Mouse (Mus musculus): ENCODE results near the gene Sap30.
A peak's percentile ranks its signal among the peaks of the same experiment; 100 is the strongest.

The Sap30 gene

DNA sequence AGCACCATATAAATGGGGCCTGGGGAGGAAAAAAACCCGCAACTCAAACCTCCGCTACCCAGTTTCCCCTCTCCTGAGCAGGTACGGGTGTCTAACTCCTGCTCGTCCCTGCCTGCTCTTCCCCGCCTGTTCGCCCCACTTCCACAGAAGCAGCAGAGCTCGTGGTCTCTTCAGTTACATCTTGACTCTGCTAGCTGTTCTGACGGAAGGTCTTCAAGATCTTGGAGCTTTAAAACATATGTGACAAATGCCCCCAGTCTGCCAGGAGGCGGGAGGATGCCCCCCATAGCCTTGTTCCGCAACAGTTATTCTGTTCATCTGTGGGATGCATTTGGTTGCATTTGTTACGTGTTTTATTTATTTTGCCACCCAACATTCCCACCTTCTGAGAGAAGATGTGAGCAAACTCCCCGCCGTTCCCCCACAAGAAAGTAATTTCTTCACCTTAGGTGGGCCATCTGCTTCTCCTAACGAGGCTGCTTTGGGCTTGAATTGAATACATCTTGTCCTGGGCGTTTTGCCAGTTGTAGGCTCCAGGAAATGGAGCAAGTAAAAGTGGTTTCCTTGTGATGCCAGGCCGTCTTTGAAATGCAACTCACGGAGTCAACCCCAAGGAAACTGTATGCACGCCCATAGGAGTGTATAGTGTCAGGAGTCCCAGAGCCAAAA, 51.8 kb downstream of the Sap30 start:
- DNase-seq, result peak; percentile 83

DNA sequence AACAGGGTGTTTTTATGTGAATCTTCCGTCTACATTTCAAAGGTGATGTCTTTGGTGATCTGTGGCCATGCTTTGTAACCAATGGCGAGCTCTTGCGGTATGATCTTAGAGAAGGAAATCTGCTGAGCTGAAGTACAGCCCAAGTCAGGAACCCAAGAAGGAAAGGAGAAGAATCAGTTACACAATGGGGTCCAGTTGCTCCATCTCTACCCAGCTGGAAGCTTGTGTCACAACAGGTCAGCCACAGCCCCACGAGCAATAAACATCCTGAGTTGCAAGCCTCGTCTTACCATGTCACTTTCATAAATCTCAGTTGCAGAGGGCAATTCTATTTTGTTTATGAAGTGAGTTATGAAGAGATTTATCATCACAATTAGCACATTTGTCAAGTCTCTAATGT, 54.9 kb downstream of the Sap30 start:
- no peak for DNase-seq

Data from cerebellum, adult 11-12 months (tissue).